Mouse (Mus musculus): ENCODE data around the gene Gm5767.

Gene Gm5767

DNA sequence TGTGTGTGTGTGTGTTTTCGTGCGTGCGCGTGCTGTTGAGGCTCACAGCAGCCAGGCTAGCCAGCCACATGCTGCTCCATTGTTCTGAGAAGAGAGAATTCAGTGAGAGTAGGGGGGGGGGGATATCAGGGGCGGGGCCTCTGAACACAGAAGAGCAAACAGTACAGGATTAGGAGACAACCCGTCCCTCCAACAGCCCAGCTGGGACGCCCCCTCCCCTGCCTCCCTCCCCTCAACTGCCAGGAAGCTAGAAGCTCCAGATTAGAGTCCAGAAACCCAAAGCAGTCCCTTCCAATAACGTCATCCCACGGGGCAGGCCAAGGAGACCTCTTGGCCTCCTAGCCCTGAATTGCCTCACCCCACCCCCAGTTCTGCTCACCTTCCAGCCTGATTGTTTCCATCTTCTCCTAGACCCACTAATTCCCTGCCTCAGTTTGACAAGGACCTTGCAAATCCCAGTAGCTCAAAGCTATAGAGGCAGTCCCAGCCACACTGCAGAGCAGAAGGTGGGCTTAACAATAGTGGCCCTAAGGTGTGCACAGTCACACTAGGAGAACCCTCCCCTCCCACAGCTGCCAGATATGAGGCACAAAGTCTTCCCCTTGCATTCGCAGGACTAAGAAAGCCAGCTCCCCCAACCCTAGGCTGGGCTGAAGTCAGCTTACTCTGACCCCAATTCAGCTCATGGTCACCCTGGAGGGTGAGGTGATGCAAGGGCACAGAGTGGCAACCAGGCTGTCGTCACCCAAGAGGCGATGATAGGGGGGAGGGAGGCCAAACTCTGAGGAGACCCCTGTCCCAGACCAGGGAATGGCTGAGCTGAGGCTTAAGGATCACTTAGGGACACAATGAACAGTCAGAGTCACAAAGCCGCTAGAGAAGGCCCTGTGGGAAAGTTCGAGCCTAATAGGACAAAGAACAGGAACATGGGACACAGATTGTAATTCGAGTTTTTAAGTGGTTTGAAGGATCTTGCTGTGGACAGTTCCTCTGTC lies 10.2 kb upstream of the Gm5767 start:
- no peak for DNase-seq (ENCODE audit: low spot score)

DNA sequence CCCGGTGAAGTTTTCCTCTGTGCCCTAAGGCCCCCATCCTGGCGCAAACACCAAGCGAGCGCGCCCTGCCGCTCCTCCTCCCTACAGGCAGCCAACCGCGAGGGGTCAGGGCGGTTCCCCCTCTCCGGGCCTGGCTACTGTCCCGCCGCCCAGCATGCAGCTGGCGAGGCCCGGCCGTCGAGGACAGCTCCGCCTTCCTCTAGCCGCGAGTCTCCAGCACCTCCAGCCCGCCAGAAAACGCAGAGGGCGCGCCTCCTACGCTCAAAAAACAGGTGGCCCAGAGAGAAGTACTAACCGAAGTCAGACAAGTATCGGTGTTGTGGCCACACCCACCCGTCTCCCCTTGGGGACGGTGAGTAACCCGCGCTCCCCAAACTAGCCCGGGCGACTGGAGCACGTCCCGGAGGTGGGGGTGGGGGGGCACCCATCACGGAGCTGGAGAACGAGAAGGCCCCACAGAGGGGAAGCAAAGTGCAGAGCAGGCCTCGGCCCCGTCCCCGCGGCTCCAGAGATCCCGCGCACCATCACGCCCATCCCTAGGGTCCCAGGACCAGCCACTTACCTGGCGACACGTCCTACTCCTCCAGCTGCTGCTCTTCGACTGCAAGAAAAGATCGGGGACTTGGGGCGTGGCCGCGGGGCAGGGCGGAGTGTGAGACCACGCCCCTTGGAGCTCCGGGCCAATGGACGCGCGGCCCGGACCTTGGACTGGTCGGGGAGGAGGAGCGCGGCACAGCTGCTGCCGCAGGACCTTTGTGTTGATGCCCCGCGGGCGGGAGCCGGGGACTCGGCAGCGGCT lies 8.8 kb upstream of the Gm5767 start, which contains the start of gene Carhsp1:
Gene Carhsp1, minus strand, starts transcription at position 605 of the 799 bp plus-strand sequence.
- peak; percentile 93 for DNase-seq (ENCODE audit: low spot score)

DNA sequence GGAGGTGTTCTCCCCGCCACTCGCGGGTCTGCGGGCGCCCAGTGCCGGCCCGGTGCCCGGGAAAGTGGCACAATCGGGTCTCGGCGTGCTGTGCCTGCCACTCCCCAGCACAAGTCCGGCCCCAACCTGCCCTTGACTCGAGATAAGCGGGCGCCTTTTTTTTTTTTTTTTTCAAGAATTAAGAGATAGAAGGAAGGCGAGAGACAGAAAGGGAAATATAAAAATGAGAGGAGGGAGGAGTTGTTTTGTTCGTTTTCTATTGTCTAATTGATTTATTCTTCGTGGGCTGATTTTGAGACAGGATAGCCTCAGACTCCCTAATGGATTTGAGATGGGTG lies 8.3 kb upstream of the Gm5767 start:
- no peak for DNase-seq (ENCODE audit: low spot score)

DNA sequence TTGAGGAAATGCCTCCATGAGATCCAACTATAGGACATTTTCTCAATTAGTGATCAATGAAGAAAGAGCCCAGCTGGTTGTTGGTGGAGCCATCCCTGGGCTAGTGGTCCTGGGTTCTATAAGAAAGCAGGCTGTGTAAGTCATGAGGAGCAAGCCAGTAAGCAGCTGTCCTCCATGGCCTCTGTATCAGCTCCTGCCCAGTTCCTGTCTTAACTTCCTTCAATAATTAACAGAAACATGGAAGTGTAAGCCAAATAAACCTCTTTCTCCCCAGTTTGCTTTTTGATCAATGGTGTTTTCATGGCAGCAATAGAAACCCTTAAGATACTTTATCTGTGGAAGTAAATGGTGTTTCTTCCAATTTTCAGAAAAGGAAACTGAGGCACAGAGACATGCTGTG lies 7.8 kb upstream of the Gm5767 start:
- no peak for DNase-seq (ENCODE audit: low spot score)

DNA sequence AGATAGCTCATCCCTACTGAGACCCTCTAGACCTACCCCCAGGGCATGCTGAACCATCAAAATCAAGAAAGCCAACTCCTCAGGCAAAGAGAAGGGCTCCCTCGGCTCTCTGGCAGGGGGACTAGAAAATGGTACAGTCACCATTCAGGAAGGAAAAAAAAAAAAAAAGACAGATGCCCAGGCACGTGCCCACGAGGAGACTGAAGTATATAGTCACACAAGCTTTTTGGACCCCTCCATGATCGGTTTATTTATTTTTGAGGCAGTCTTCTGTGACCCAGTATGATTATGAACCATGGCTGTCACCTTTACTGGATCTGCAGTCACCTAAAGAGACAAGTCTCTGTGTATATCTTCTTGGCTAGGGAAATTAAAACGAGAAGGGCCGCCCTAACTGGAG lies 7.2 kb upstream of the Gm5767 start:
- no peak for DNase-seq (ENCODE audit: low spot score)

DNA sequence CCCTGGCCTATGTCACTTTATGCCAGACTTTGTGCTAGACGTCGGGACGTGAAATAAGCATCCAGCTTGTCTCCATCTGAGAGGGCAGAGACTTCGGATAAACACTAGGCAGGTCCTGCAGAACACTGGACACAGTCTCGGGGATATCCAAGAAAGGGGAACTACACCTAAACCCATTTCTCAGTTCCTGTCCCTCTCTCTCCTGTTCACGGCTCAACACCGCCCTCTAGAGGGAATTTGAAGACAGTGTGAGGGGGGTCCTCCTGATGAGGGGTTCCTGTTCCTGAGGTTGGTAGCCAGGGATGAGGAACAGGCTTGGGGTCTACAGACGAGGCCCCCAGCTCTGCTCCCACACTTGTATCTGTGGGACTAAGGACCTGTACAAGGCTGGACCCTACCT lies 6.4 kb upstream of the Gm5767 start:
- DNase-seq (ENCODE audit: low spot score), result no peak

DNA sequence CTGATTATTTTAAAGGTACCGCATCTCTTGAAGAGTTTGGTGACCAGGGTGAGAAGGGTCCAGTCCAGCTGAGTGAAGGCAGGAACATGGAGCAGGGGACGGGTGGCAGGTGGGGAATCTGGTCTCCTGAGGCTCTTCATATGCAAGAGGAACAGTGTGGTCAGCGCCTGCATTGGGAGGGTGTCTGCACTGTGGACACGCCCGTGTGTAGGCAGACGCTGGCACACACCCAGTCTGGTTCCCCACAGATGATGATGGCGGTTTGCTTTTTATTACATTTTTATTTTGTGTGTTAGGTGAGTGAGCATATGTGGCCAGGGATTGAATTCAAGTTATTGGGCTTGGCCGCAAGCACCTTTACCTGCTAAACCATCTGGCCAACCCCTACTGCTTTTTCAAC lies 5.0 kb upstream of the Gm5767 start:
- no peak for DNase-seq (ENCODE audit: low spot score)

DNA sequence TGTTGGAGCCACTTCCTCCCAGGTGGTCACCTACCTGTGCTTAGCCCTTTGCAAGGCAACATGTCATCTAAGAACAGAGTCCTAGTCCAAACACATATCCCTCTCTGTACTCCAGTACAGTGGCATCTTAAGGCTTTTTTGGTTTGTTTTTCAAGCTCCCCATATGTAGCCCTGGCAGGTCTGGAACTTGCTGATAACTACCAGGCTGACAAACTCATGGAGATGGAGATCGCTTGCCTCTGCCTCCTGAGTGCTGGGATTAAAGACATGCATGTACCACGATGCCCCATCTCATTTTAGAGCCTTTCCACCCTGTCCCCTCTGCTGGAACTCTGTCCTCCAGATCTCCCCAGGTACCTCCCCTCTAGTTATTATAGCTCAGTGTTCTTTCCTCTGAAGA lies 4.3 kb upstream of the Gm5767 start:
- no peak for DNase-seq (ENCODE audit: low spot score)

DNA sequence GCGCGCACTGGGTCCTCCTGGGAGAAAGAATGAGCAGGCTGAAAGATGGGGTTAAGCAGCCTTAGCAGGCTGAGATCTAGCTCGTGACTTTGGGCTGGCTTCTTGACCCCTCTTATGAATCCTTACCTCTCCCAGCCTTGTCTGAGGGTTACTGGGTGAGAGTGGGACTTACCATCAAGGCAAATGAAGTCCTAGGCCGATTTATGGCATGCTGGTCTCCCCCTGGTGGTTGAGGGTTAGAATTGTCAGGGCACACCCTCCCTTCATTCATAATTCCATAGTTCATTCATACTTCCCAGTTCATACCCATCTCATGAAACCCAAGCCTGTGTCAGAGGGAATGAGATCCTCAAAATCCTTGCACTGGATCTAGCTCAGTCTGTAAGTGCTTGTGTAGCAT lies 3.8 kb upstream of the Gm5767 start:
- DNase-seq (ENCODE audit: low spot score), result no peak

DNA sequence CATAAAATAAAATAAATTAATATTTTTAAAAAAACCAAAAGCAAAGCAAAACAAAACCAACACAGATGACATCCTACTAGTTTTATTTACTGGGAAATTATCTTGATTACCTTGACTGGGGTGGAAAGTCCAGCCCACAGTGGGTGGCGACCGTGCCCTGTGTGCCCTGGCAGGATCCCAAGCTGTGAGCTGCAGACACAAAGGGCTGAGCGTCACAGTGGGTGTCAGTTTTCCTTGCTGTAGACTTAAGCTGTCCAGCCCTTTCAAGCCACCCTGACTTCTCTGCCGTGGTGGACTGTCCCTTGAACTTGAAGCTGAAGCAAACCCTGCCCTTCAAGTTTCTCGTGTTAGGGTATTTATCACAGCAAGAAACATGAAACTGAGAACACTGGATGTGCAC lies 2.5 kb upstream of the Gm5767 start:
- peak; percentile 37 for DNase-seq (ENCODE audit: low spot score)

DNA sequence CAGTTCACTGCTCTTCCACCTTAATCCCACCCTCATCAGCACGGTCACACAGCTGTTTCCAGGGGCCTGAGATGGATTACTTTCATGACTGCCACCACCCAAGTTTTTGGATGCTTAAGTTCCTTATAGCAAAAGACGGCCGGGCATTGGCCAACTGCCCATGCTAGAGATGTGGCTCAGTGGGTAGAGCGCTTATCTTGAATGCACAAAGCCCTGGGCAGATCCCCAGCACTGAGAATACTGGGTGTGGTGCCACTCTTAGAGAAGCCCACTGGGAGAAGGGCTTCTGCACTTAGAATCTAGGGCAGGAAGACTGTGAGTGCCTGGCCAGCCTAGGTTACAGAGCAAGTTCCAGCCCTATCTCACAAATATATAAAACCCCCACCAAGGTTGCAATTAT lies 1.9 kb upstream of the Gm5767 start:
- DNase-seq (ENCODE audit: low spot score), result no peak

DNA sequence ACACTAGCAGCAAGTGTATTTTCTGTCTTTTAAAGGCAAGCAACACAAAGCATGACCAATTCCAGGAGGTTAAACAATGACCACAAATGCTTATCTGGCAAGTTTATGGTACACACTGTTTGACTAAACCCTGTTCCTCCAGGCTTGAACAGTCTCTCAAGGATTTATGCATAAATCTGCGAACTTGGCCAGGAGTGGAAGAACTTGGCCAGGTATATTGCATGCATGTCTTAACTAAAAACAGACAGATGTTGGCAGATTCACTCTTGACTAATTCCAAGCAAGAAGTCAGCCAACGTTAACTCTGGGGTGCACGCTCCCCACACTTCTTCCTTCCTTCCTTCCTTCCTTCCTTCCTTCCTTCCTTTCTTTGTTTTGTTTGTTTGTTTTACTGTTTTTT lies 790 bp upstream of the Gm5767 start:
- DNase-seq (ENCODE audit: low spot score), result no peak

DNA sequence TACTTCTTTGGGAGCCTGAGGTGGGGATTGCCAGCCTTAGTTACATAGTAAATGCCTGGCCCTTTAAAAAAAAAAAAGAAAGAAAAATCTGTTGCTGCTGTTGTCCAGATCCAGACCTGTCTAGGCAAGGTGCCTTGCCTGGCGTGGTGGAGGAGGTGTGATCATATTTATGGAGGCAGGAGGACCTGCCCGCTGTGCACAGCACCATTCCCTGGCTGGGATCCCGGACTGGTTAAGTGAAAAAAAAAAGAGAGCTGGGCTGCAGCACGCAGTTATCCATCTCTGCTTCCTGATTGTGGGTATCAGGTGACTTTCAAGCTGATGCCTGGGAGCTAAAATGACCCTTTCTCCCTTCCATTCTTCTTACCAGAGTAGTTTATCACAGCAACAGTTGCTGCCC lies 4.5 kb downstream of the Gm5767 start:
- DNase-seq (ENCODE audit: low spot score), result no peak

DNA sequence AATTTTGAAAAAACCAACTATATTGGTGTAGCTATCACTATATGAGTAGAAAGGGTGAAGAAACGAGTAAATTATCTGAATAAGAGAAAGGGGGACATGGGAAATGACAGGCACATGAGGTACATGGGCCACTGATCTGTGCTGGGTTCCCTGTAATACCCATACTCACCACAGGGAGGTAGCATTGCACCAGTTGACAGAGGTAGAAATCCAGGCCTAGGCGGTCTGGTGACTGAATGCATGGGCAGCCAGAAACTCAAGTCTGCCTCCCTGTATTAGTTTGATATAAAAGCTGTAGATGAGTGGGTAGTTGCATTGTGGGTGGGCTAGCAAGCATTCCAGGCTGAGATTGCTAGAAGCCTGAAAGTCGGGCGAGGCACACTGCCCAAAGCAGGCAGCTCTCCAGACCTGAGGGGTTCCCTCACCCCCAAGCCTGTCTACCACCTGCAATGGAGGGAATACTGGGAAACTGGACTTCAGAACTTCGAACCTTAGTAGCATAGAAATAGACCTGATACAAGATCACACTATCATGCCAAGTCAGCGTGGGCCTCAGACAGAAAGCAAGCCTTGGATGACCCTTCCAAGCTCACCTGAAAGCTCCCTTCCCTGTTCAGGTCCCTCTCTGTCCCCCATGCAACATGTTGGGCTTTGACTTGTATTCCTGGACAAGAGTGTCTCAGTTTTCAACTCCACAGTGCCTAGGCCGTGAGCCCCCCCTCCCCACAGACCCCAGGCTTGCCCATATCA lies 5.7 kb downstream of the Gm5767 start:
- no peak for DNase-seq (ENCODE audit: low spot score)

DNA sequence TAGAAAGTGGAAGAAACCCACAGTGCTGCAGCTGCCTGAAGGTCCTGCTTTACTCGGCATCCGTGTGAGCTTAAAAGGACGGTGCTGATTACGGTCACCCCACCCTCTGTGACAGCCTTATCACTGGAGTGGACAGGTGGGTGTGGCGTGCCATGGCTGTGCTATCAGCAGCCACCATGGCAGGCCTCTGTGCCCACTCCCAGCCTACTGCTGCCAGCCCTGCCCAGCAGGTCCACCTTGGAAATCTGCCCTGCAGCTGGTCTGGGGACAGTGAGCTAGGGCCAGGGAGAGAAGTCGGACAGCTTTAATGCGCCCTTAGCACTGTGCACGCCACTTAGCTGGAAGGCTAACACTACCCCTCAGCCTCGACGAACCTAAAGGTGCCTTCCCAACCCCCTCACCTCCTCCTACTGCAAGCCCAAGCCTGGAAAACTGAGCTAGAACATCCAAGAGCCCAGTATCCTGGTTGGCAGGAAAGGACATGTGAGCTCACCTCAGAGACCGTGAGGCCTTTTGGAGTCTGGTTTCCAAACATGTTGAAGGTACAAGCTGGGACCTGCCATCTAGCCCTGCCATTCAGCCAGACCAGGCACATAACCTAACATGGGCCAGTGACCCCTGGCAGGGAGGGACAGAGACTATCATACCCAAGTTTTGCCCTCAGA lies 6.4 kb downstream of the Gm5767 start:
- DNase-seq (ENCODE audit: low spot score), result no peak

DNA sequence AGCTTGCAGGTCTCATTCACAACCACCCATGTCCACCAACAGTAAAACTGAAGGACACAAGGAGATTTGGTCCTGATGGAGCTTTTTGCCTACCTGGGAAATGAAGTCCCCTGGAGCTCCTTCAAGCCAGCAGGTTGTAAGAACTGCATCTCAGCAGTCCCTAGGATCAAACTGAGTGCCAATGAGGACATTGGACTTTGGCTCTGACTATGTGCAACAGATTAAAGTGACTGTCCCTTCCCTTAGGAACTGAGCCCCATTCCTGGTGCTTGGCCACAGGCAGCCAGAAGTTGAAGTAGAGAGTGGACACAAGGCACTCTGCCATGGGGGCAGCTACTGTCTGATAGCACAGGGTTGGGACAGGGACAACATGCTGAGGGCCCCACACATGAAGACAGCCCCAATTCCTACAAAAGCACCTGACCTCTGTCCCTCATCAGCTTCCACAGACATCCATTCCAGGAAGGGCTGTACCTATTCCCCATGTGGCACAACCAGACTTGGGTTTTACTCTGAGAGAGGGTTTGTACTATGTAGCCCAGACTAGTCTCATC lies 7.1 kb downstream of the Gm5767 start:
- DNase-seq (ENCODE audit: low spot score), result no peak

DNA sequence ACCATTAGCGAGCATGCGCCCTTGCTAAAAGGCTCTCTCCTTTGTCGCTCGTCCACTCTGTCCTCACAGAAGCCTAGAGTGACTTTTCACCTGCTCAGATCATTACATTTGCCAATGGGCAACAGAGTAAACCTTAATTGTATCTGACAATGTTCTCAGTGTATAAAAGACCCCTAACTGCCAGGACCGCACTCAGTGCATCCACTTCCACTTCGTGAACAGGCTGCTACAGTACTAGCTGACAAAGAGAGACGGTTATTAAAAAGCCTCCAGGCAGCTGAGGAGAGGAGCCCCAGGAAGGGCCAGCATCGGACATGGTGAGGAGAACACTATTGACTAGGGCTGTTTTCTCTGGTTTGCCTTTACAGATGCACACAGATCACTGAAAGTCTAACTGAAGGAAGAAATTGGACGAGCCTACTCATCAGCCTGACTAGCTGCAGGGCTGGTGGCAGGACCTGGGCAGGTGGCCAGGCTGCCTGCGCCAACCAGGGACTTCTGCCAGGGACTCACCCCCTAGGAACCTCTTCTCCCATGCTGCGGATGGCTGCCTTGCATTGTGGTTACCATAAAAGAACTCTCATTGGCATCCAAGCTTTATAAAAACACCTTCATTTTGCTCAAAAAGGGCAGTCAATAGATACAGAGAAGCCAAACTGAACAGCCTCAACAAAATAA lies 9.5 kb downstream of the Gm5767 start:
- DNase-seq (ENCODE audit: low spot score), result no peak

DNA sequence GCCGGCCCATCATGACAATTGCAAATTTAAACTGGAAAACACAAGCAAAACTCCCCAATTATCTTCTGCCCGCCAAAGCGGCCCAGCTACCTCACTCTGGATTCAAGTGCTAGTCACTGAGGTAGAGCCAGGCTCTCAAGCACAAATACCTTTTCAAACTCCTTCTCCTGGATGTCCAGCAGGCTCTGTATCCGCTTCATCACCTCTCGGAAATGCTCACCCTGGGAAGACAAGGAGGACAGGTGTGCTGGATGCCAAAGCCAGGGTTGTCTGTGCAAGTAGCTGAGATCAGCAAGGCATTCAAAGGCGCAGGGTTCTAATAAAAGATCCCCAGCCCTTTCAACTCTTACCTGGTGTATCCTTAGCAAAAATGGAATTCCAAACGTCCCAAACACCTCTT lies 10.6 kb downstream of the Gm5767 start:
- no peak for DNase-seq (ENCODE audit: low spot score)

DNA sequence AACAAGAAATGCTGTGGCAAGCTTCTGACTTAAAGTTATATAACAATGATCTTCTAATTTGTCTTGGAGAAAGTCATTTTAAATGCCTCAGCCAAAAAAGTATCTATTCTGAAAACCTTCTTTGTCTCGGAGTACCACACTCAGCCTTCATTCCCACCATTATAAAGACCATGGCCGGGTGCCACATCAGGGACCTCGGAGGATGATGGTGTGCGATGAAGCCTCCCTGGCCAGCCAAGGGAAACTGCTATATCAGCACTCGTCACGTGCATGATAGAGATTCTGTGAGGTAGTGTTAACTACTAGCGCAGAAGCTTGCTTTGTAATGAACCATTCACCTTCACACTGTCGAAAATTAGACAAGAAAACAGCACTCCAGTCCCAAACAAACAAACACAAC lies 19.0 kb downstream of the Gm5767 start:
- no peak for DNase-seq (ENCODE audit: low spot score)

DNA sequence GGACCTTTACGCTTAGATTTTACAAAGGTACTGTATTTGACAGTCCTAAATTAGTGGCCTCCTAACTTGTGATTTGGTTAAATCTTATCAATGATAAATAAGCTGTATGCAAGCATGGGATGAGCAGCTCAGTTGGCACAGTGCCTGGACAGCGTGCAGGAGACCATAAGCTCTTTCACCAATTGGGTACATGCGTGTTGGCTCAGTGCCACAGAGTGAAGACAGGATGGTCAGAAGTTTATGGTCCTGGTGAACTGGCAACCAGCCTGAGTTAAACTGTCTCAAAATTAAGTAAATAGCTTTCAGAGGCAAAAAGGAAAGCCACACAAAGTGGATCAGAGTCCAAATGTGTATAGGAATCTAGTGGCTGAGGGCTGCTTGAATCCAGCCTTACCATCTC lies 20.0 kb downstream of the Gm5767 start:
- no peak for DNase-seq (ENCODE audit: low spot score)

DNA sequence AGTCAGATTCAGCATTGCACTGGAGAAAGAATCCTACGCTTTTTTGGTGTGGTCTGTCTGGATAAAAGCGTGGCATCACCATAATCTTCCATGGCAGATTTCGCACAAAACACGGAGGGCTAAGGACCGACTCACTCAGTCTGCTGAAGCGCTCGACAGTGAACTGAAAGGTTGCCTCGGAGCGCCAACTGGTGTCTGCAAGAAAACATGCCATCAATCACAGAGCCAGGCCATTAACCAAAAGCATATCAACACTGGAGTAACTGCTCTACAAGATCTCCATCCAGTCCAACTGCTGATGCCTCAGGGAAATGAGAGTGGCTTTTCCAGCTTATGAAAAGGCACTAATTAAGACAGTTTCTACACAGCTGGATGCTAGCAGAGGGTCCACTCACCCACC lies 31.4 kb downstream of the Gm5767 start:
- no peak for DNase-seq (ENCODE audit: low spot score)
